Mouse (Mus musculus) Muller cell, postnatal 12 days (primary cell): Measurements from ENCODE around the gene Tln1.
"Not testable (repeated sequence)": the region's sequence is repeated elsewhere in the genome, so short reads cannot be mapped to it uniquely, and the experiment has no call there.

Experiments used
- DNase-seq: peaks from one replicate; pipeline ENCODE4 v3.0.0-alpha.2; 2015; ENCODE audit errors: inconsistent ontology term

Tln1 gene

GRCm38 (mm10) chr4:43561997-43562768 is at the start of gene Tln1, which contains the start of gene Creb3:
Gene Tln1 (minus strand): TSS chr4:43562691.
Gene Creb3 (plus strand): TSS chr4:43562332.
- peak; percentile 99 for DNase-seq

DNA sequence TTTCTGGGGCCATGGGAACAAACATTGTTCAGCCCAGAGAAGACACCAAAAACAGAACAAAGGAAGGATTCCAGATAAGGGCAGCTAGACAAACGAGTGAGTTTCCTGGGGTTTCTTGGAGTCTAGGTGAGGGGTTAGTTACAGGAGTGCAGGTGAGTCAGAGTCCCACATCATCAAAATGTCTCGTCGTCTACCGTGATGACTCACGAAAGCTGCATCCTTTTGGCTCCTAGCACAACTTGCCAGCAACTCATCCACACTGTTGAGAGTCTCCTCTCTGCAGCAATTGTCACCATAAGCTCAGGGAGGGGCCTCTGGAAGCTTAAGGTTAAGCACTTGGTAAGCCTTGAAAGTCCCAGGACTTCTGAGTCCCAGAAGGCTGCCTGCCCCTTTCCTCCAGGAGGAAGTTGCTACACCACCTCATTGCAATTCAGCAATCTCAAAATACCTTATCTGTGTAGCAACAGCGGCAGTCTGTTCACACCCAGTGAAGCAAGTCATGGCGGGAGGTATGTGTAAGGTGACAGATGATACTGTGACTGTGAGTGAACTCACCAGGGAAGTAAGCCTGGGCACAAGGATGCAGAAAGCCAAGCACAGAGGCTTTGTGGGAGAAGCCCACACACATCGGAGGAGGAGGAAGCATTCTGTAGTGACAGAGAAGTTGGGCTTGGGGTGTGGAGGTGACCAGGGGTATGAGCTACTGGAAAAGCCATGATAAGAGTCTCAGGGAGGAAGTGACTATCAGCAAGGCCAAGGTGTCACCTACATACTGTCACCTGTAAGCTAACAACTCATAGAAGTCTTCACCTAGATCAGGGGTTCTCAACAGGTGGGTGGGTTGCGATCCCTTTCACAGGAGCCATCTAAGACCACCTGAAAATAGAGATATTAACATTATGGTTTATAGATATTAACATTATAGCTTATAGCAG is 42.5 kb upstream of the Tln1 start:
- no peak for DNase-seq

GRCm38 (mm10) chr4:43604099-43604498 is 41.6 kb upstream of the Tln1 start:
- DNase-seq, result no peak

DNA sequence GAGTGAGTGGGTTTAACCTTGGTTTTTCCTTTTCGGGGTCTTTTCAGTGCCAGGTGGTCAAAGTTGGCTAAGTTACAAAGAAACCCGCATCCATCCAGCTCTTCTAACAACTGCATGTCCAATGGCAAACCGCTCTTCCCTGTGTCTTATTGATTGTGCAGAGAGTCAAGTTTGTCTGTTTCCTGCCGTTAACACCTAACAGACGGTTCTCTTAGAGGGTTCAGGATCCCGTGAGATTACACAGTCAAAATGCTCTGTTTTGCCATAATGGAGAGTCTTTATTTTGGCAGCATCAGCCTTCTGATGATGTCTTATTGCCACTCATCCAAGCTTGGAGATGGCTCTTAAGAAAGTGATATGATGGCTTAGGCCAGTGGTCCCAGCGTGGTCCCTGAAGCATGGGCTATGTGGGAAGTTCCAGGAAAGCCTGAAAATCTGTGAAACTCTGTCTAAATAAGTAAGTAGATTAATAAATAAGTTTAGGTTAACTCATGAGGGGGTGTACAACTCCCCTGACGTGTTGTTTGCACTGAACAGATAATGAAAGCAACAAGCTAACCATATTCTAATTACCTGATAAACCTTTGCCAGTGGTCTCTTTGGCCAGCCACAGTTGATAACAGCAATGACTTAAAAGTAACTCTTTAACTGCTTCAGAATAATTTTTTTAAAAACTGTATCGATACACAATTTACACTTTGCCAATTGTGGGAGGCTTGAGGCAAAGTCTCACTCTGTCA is 37.9 kb upstream of the Tln1 start:
- no peak for DNase-seq

- no peak for DNase-seq
Observed at GRCm38 (mm10) chr4:43598650-43599380, 36.3 kb upstream of the Tln1 start.

DNA sequence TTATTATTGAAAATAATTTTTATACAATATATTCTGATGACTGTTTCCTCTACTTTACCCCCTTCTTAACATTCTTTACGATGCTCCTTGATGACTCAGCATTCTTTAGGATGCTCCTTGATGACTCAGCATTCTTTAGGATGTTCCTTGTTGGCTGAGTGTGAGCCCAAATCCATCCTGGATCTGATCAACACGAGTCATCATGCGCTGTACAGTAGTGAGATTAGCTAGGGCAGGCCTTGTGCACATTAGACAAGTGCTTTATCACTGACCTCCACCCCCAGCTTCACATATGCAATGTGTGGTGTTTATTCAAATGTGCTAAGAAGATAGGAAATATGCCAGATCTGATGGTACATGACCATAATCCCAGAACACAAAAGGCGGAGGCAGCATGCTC is 35.7 kb upstream of the Tln1 start:
- no peak for DNase-seq

DNA sequence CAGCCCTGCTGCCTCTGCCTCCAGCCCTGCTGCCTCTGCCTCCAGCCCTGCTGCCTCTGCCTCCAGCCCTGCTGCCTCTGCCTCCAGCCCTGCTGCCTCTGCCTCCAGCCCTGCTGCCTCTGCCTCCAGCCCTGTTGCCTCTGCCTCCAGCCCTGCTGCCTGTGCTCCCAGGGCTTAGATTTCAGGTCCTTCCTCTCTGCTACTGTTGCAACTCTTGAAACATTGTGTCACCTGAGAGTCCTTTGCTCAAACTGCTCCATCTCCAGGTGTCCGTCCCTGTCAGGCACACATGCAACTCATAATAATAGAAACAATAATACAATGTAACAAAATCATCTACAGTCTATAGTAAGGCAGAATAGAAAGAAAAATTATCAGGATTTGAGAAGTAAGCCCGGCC is 34.1 kb upstream of the Tln1 start:
- DNase-seq, result not testable (repeated sequence)

GRCm38 (mm10) chr4:43593453-43593852 is 31.0 kb upstream of the Tln1 start:
- DNase-seq, result no peak

- no peak for DNase-seq
Observed at GRCm38 (mm10) chr4:43591961-43592360, 29.5 kb upstream of the Tln1 start.

- DNase-seq, result no peak
Observed at GRCm38 (mm10) chr4:43591543-43591942, 29.1 kb upstream of the Tln1 start.

GRCm38 (mm10) chr4:43587681-43588080 is 25.2 kb upstream of the Tln1 start:
- DNase-seq, result no peak

GRCm38 (mm10) chr4:43586411-43586810 is 23.9 kb upstream of the Tln1 start:
- no peak for DNase-seq

DNA sequence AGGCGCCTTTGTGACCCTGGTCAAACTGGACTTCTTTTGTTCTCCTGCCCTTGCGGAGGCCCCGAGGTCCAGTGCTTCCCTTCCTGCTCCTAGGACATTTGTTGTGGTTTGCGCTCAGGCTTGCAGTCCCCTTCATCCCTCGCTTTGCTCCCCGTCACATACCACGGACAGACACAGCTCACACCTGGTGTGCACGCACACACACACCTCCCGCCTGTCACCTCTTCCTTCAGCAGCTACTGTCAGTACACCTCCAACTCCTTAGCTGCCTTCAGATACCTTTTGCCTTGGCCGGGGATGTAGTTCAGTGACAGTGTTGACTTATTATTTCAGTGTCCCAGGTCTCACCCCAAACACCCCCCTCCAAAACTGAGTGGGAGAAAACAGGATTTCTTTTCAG is 23.2 kb upstream of the Tln1 start:
- no peak for DNase-seq

GRCm38 (mm10) chr4:43584444-43585416 is 22.2 kb upstream of the Tln1 start, which contains the start of gene Msmp:
Gene Msmp (minus strand): TSS chr4:43584494.
- no peak for DNase-seq

DNA sequence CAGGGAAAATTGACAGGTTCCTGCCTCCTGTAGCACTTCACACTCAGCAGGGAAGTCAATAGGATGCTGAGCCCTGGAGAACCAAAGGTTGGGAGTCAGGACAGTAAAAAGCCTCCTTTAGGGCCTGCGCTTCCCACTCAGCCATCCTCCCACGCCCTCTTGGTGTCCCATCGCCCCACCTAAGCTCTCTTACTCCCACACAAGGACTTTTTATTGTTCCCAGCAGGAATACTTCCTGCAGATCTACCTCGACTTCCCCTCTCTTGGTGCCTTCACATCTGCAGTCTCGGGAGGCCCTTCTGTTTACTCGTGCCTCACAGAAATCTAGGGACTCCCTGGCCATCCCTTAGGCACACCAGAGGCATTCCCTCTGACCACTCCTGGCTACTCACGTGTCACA is 20.9 kb upstream of the Tln1 start:
- DNase-seq, result no peak

- DNase-seq, result no peak
Observed at GRCm38 (mm10) chr4:43582241-43582640, 19.8 kb upstream of the Tln1 start.

GRCm38 (mm10) chr4:43581381-43581780 is 18.9 kb upstream of the Tln1 start:
- DNase-seq, result no peak

DNA sequence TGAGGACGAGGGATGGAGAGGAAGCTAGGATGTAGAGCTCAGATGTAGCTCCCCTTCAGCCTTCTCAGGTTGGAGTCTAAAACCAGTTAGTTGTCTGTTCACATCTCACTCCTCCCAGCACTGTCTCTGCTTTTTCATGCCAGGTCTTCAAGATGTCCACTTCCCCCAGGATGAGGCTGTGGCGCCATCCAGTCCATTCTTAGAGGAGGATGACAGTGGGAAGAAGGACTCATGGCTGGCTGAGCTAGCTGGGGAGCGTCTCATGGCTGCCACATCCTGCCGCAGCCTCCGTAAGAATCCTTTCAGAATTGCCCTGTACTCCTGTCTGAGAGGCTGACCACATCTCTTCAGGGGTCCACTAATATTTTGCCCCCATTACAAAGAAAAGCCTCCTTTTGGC is 18.2 kb upstream of the Tln1 start:
- no peak for DNase-seq

- DNase-seq, result no peak
Observed at GRCm38 (mm10) chr4:43579731-43580130, 17.2 kb upstream of the Tln1 start.

DNA sequence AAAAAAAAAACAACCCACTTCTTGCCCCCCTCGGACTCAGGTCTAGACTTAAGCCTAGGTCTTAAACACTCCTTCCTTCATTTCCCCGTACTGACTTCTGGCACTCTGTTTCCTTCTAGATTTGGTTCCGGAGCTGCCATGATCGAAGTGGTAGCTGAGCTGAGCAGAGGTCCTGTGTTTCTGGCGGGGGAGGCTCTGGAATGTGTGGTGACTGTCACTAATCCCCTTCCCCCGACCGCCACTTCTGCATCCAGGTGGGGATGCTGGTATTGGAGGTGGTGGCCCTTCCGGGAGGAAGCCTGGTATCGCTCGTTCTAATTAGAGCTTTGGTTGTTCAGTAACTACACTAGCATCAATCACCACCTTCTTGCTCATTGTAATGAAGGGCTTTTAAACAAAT is 16.8 kb upstream of the Tln1 start:
- DNase-seq, result no peak
